Mouse (Mus musculus) right cerebral cortex, adult 18-20 months (tissue): ENCODE measurements around the gene Fgf4.

ENCODE experiments used
- DNase-seq: peaks from one replicate; pipeline ENCODE4 v3.0.0; 2022; ENCODE audit warnings: mixed read lengths

Fgf4 gene

DNA sequence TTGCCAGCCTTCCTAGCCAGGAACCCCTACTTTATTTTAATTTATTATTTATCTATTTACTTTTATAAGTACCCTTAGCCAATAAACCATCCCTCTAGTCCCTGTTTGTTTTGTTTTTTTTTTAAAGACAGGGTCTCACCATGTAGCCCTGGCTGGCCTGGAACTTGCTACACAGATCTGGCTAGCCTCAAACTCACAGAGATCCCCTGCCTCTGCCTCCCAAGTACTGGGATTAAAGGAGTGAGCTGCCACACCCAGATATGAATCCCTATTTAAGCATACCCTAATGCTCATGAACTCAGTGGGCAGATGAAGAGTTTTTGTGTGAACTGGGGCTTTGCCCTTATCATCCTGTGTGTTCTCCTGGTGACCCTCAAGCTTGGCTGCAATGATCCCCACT, at the start of gene Fgf4:
TSS of gene Fgf4 (plus strand) at position 301 of the 400 bp plus-strand sequence.
- no peak for DNase-seq

DNA sequence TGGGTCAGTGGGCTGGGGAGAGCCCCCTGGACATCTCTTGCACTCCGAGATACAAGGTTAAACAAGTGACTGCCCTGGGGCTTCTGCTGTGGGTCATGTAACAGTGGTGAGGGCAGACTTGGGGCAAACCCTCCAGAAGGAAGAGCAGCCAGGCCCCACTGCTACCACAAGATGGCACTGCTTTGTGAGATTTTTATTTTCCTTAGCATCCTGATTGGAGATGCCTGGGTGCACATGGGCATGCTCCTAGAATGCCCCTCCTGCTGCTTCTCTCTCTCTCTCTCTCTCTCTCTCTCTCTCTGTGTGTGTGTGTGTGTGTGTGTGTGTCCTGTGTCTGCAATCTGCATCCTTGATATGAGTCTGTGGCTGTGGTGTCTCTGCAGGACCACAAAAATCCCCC, 48.7 kb upstream of the Fgf4 start:
- peak; percentile 28 for DNase-seq

DNA sequence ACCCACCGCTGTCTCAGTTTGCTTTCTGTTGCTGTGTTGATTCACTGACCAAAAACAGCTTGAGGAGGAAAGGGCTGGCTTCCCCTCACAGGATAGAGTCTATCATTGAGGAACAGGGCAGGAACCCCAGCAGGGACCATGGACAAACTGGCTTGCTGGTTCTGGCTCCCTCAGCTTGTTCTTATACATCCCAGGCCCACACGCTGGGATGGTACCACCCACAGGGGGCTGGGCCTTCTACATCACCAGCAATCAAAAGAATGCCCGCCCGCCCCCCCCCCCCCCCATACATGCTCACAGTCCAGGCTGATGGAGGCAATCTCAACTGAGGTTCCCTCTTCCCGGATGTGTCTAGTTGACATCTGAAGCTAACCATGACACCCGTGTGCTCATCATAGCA, 40.1 kb upstream of the Fgf4 start:
- DNase-seq = no peak

DNA sequence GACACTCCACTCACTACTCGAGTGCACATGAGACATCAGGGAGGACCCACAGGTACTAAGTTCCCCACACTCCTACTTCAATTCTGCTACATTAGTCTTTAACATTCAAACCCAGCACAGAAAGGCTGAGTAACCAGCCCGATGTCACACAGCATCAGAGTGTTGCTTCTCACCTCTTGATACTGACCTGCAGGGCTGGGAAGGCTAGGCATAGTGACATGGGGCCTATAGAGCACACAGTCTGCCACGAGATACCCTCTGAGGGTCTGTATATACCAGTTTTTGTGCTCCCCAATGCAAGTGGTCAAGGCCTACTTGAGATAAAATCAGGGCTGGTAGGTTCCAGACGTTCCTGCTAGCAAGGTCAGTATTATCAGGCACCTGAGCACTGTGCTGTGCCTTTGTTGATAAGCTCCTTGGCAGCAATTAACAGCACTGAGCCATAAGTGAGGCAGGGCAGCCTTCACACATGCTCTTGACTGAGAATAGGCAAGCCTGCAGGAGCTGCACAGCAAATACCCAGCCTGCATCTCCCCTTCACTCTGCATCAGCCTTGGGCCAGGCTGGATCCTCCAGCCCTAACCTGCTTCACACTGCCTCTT, 39.1 kb upstream of the Fgf4 start:
- no peak for DNase-seq

DNA sequence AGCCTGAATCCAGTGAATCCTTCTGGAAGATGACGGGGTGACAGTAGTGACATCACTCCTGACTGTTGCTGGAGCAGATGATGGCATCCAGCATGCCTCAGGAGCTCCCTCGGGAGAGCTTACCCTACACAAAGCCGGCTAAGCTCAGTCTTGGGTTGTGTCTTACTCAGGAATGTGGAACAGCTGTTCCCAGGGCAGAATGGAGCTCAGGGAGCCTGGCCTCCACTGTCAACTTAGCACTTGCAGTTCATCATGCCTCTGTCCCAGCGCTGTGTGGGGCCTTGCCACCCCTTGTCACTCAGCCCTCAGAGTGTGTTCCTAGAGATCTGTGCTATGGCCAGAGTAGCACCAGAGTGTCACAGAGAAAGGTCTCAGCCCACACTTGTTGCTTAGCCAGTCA, 35.6 kb upstream of the Fgf4 start:
- DNase-seq = no peak

DNA sequence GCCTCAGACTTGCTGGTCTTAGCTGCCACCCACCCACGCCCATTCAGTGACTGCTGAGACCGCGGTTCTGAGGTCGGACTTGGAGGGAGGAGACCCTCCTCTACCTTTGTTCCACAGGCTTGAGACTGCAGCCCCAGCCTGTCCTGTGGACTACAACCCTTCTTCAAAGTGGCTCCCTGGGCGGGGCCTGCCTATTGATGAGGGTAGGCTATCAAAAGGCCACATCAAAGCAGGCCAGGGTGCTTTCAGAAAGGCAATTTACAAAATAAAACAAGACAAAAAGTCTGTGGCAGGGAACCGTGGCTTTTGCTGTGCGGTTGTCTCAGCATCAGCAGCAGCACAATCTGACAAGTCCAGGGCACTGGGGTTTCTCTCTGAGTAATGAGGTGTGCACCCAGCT, 25.3 kb upstream of the Fgf4 start:
- no peak for DNase-seq

DNA sequence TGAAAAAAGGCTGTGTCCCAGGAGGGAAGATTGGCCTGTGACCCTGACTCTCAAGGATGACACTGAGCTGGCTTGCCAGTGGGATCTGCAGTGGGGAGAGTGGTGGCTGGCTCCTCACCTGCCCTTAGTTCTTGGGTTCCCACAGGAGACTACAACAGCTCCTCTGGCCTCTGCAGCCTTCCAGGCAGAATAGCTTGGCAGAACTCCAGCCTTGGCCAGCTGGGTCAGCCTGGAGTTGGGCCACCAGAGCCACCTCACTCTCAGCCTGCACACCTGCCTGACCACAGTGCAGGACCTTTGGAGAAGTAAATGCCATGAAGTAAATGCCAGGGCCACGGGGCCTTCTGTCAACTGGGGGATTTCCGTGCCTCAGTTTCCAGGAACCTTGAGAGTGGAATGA, 23.2 kb upstream of the Fgf4 start:
- no peak for DNase-seq

DNA sequence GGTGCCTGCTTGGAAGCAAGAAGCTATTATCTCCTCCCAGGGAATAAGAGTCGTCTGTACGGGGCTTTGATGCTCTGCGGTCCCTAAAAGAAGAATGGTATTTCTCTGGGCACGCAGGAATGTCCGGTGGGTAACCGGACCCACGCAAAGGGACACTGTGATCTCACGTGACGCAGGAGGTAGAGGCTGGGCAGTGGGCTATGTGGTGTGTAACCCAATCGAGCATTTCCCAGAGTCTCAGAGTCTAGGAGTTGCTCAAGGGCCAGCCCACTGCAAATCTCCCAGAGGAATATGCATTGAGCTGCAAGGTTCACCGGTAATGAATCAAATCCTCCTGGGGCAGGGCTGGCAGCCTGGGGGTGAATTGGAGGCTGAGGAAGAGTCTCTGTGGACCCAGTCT, 18.8 kb upstream of the Fgf4 start:
- DNase-seq = no peak

DNA sequence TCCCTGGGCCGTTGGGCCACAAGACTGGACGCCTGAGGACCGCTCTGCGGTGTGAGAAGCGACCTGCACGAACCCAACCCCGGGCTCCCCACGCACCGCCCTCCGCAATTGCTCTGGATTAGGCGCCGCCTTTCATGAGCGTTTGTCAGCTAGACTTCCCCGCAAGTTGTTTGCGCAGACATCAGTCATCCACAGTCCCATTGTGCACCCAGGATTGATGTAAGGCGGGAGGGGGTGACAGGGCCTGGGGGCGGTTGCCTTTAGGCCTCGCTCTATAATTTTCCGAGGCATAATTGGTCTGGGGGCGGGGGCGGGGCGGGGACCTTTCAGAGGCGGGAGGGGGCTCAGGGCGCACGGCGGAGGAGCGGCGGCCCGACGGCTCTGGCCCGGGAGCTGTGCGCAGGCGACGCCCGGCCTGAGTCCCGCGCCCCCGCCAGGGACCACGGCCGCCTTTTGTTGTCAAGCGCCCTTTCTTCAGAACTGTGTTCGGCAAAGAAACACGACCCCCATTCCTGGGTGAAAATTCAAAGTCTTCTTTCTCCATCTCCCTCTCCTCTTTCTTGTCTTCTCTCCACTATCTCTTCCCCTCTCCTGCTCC, 9.2 kb upstream of the Fgf4 start, which contains the start of gene Fgf3:
TSS of gene Fgf3 (plus strand) at position 193 of the 598 bp plus-strand sequence.
- no peak for DNase-seq

DNA sequence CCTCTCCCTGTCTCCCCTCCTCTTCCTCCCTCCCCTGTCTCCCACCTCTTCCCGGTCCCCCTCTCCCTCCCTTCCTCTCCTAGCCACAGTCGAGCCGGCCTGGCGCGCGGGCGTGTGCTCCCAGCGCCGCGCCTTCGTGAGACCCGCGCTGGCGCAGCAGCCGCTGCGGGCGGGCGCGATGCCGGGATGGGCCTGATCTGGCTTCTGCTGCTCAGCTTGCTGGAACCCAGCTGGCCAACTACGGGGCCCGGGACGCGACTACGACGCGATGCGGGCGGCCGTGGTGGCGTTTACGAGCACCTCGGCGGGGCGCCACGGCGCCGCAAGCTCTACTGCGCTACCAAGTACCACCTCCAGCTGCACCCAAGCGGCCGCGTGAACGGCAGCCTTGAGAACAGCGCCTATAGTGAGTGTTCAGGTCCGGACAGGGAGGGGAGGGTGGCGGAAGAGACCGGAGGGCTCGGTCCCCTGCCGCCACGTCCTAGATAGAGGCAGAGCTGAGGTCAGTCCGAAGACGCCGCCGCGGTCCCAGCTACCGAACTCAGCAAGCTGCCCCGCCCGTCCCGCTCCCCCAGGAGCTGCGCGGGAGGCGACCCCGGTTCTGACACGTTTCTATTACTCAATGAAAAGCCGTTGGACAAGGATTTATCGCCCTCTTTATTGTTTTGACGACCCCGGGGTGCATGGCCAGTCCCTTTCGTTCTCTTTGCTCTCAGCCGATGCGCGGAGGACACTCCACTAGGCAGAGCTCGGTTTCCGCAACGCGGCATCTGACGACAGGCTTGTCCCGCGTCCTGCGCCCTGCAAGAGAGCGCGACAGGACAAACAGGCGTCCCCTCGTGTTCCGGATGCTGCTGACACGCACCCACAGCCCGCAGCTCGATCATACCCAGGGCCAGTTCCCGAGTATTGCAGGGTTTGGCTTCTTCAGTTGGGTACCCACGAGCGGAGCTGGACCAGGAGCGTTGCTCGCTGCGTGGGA, 8.4 kb upstream of the Fgf4 start:
- DNase-seq = peak; percentile 6

DNA sequence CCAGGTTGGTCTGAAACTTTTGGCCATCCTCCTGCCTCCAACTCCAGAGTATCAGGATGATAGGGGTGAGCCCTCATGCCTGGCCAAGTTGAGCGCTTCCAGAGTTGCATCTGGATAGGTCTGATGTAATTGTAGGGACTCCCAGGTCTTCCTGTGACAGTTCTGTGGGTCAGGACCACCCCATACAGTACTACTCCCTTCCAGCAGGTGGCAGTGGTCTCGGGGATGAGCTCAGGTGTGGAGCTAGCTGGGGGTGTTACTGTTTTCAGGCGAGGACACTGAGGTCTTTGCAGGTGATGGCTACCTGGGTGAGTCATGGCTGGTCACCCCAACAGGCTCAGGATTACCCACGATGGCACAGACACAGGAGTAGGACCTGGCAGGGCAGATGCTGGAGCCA, 1.0 kb upstream of the Fgf4 start:
- no peak for DNase-seq

DNA sequence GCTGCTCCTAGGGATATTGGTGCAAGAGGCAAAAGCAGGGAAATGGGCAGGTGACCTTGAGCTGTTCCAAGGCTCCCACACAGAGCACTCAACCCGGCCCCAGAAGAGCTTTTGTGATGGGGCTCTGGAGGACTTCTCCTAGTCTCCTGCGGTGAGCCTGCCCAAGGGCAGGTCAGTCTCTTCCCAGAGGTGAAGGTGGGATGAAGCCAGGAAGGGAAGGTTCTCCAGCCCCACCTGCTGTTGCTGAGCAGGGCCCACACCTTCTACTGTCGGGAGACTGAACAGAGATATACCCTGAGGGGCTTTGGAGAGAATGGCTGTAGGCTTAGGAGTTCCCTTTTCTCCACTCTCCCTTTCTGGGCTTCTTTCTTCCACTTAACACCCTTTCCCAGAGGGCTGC, 4.2 kb downstream of the Fgf4 start:
- DNase-seq = no peak

DNA sequence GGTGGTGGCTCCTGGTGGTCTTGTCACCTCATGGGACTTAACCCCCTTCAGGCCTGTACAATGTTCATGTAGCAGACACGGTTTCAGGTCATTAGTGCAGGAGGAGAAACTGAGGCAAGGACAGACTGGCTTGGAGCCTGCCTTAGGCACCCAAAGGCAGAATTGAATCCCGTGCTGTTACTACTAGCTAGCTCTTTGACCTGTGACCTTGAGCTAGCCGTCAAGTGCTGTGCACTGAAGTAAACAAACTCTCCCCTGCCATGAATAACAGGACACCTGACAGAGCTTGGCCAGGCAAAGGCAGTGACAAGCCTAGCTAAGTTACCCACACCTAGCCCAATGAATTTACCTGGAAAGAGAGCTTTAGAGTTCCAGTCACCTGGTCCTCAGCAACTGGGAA, 7.8 kb downstream of the Fgf4 start:
- no peak for DNase-seq

DNA sequence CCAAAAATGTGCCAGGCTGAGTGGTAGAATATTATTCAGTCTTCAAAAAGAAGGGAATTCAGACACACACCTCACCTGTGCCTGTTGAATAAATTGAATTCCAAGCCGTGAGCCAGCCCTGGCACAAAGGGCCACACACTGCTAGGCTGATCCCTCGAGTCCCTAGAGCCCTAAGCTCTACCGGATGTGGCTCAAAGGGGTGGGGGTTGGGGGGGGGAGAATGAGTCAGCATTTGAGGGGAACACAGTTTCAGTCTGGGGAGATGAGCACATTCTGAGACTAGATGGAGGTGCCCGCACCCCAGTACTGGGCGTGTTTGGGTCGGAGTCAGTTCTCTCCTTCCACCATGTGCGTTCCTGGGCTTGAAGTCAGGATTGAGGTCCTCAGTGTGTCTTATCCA, 10.0 kb downstream of the Fgf4 start:
- DNase-seq = no peak

DNA sequence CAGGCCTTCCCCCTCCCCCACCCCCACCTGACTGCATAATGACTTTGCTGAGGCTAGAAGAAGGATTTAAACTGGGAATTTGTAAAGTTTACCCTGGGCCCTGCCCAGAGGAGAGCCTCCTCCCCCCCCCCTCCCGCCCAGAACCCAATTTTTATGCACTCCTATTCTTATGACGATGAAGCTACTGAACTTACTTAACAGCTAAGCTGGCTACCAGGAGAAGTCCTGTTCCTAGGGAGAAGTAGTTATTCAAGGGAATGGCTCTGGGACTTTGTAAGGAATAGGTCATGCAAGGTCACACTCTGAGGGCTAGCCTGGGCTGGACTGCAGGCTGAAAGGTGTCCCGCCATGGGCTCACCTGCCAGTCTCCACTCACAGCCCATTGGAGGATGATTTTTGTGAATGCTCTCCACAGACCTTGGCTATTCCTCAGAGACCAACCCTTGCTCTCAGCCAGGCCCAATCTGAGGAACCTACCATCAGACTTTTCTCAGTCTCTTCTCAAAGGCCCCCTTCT, 10.7 kb downstream of the Fgf4 start:
- DNase-seq = no peak

DNA sequence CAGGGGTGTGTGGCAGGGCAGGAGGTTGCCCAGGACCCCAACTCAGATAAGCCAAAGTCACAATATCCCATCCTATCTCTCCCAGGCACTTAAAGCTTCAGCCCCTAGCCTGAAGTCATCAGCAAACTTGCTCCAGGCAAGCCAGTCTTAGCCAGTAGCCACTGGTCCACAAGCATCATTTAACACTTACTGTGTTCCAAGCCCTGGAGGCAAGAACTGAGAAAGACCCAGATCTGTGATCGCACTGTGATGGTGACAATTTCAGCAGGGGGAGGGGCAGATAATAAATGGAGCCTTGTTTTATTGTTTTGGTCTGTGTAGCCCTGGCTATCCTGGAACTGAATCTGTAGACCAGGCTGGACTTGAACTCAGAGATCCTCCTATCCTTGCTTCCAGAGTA, 11.5 kb downstream of the Fgf4 start:
- no peak for DNase-seq

DNA sequence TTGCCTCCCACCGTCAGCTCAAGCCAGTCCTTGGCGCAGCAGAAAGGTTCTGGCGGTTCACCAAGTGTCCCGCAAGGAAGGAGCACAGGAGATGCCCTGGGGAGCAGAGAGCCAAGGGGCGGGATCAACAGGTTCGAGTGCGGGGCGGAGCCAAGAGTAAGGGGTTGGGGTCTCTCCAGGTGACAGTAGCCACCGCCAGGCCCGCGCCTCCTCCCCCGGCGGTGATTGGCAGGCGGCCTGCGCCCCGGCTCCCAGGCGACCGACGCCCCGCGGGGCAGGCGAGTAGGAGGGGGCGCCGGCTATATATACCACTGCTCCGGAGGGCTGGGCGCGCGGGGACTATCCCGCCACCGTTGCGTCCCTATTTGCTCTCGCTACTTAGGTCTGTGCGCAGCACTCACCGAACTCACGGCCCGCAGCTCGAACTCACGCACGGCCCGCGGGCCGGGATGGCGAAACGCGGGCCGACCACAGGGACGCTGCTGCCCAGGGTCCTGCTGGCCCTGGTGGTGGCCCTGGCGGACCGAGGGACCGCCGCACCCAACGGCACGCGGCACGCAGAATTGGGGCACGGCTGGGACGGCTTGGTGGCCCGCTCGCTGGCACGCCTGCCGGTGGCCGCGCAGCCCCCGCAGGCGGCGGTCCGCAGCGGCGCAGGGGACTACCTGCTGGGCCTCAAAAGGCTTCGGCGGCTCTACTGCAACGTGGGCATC, 14.0 kb downstream of the Fgf4 start:
- no peak for DNase-seq

DNA sequence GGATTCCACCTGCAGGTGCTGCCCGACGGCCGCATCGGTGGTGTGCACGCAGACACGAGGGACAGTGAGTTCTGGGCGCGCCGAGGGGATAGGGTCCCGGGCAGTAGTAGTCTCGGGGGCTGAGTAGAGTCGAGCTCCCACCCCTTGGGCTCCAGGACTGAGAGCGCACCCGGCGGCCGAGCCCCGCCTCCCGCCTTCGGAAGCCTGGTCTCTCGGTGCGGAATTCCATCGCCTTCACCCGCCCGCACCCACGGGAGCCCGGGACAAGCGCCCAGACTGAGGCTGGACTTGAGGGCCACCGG, 14.6 kb downstream of the Fgf4 start:
- DNase-seq = no peak

DNA sequence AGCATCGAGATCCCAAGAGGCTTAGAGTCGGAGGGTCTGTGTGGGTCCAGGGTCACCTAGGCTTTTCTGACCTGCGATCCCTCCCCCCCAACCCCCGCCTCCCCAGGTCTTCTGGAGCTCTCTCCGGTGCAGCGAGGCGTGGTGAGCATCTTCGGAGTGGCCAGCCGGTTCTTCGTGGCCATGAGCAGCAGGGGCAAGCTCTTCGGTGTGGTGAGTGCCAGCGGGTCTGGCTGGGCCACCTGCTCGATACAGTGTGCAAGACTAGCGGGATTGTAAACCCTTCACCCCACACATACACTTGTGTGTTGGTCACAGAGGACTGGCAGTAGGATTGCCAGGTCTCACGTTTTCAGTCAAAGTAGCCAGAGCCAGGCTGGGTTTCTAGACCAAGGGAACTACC, 15.0 kb downstream of the Fgf4 start:
- DNase-seq = no peak

DNA sequence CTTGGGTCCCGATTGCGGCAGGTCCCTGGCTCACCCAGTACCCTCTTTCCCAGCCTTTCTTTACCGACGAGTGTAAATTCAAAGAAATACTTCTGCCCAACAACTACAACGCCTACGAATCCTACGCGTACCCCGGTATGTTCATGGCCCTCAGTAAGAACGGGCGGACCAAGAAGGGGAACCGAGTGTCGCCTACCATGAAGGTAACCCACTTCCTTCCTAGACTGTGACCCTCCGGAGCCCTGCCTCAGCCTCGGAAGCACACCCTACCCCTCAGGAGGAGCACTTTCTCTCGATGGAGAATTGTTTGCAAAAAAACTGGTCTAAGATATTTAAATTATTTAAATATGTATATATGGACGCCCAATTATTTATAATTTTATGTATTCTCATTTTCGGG, 15.5 kb downstream of the Fgf4 start:
- DNase-seq = no peak

DNA sequence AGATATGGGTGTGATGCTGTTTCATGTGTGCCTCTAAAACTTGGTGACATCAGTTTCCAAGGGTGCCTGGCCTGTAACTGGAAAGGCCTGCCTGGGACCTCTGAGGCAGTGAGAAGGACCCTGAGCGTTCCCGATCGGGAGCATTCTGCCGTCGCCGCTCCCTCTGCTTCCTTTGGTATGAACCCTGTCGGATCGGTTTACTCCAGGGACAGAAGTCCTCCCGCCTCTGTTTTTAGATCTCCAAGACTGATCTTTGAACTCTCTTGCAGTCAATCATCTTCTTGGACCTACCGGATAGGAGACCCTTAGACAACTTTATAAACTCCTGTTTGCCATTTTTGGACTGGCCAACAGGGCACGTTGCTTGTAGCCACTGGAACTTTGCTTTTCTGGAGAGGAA, 16.0 kb downstream of the Fgf4 start:
- no peak for DNase-seq

DNA sequence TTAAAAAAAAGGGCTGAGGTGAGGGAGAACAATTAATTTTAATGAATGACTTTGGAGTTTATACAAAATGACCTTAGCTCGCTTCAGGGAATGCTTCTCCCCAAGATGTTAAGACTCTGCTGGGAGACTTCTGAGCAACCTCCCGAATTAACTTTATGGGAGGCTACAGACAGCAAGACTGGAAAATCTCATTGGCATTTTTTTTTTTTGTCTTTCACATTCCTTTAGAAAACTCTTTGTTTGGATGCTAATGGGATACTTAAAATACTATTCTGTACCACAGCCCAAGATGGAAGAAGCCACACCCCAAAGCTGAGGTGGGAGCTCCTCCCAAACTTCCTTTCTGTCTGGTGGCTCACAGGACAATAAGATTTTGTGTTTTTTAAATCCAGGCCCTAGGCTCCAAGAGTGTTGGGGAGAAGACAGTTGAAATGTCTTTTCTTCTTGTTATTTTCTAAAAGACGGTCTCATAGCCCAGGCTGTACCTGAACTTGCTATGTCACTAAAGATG, 17.0 kb downstream of the Fgf4 start:
- DNase-seq = no peak

DNA sequence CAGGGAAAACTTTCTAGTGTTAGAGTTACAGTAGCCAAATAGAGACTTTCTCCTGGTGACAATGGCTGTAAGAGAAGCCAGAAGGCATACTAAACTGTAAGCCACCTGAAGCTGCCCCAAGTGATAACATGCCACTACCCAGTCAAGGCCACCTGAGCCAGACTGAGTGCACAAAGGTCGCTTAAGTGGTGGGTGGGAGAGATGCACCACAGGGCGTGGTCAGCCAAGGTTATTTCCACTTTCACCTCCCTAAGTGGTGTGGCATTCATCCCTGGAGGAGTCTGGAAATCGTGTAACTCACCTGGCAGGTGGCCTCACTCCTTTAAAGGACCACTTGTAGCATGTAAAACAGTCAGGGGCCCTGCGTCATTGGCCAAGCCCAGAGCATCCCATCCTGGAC, 20.0 kb downstream of the Fgf4 start:
- DNase-seq = no peak
